Mouse (Mus musculus) intestine, embryonic 15.5 days (tissue): ENCODE results near the gene Gm9112. TPM values are rescaled to one million over a fixed set of nuclear protein-coding genes. Genes with fewer than 3 reads are reported as not detected.
"Not testable (repeated sequence)": the region's sequence is repeated elsewhere in the genome, so short reads cannot be mapped to it uniquely, and the experiment has no call there.

Experiments
- ATAC-seq: fragments of 200-750 bp; cut with Nextera tagmentation; 2 replicates; pipeline ENCODE4 v1.8.0; 2017; ENCODE audit warnings: moderate TSS enrichment, moderate library complexity
- H3K27ac ChIP-seq: fragments of 300-500 bp; sonication (generic); 2 replicates; pipeline ENCODE4 v1.5.1; 2015; ENCODE audit warnings: mild to moderate bottlenecking, inconsistent platforms
- H3K27me3 ChIP-seq: fragments of 300-500 bp; sonication (generic); replicated peaks from 2 replicates; pipeline ENCODE4 v1.6.1; 2015; ENCODE audit warnings: inconsistent platforms
- H3K36me3 ChIP-seq: fragments of 300-500 bp; sonication (generic); 2 replicates; pipeline ENCODE4 v1.6.1; 2015; ENCODE audit warnings: inconsistent platforms
- H3K4me1 ChIP-seq: fragments of 300-500 bp; sonication (generic); replicated peaks from 2 replicates; pipeline ENCODE4 v1.6.1; 2015; ENCODE audit warnings: inconsistent platforms
- H3K4me2 ChIP-seq: fragments of 300-500 bp; sonication (generic); replicated peaks from 2 replicates; pipeline ENCODE4 v1.6.1; 2015; ENCODE audit warnings: mild to moderate bottlenecking, inconsistent platforms
- H3K4me3 ChIP-seq: fragments of 300-500 bp; sonication (generic); replicated peaks from 2 replicates; pipeline ENCODE4 v1.5.1; 2015; ENCODE audit warnings: inconsistent platforms
- H3K9ac ChIP-seq: fragments of 300-500 bp; sonication (generic); 2 replicates; pipeline ENCODE4 v1.6.1; 2015; ENCODE audit warnings: inconsistent platforms
- H3K9me3 ChIP-seq: fragments of 300-500 bp; sonication (generic); 2 replicates; pipeline ENCODE4 v1.6.1; 2016; ENCODE audit warnings: inconsistent platforms
- WGBS: fragments of 180-500 bp; shearing (Covaris S2); methylation state at CpG from one replicate; pipeline ENCODE4 v1.1.7; 2015; 5-methylcytosine and 5-hydroxymethylcytosine counted together
- polyA plus RNA-seq: library from polyadenylated mRNA; unstranded; fragments of >200 nt; fragmentation: Nextera tagmentation; extraction: Ambion mirVana; gene quantifications from 2 replicates; pipeline ENCODE4 v1.2.1, GENCODE M21; 2015

Gene Gm9112
- polyA plus RNA-seq: not detected in 2 replicates

DNA sequence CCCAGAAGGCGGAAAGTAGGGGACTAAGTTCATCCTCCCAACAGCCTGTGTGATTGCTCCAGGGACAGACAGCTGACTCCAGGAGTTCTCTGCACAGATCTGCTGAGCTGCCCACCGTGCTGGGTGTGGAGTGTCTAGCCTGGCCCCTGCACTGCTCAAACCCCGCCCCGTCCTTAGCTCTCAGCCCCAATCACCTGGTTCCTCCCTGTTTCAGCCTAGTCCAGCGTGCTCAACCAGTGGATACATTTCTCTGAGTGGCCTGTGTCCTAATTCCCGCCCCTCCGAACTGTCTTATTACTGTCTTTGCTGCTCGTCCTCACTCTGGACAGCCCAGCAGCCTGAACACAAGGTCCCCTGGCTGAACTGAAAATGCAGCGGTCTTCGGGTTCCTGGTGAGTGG is at the start of gene Gm9112, which contains the start of gene Dmrtc1b:
TSS of gene Gm9112 (minus strand) at position 101 of the 400 bp plus-strand sequence.
TSS of gene Dmrtc1b (plus strand) at position 331 of the 400 bp plus-strand sequence.
- H3K9ac ChIP-seq, H3K27ac ChIP-seq, H3K4me3 ChIP-seq, H3K4me2 ChIP-seq, ATAC-seq, H3K36me3 ChIP-seq, H3K9me3 ChIP-seq, H3K4me1 ChIP-seq, H3K27me3 ChIP-seq: not testable (repeated sequence)
- 85% methylated on average over 10 of the region's 10 CpGs for WGBS

DNA sequence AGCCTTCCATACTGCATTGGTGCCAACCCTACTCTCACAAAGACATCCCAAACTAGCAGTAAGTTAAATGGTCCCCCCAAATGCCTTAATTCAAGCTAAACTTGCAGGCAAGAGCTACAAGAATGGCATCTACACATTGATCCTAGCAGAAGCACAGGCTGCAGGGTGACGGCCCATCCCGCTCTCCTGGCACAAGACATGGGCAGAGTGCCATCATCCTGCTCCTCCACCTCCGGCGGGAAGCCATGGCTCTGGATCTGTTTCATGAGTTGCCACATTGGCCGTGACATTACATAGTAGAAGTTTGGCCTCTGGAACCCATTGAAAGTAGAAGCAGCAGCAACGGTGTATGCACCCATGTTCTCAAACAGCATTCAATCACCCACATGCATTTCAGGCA is 16.8 kb upstream of the Gm9112 start:
- H3K27me3 ChIP-seq, H3K9ac ChIP-seq, H3K9me3 ChIP-seq, H3K4me2 ChIP-seq, ATAC-seq, H3K27ac ChIP-seq, H3K36me3 ChIP-seq, H3K4me1 ChIP-seq, H3K4me3 ChIP-seq: not testable (repeated sequence)
- 96% methylated on average over 6 of the region's 6 CpGs for WGBS

DNA sequence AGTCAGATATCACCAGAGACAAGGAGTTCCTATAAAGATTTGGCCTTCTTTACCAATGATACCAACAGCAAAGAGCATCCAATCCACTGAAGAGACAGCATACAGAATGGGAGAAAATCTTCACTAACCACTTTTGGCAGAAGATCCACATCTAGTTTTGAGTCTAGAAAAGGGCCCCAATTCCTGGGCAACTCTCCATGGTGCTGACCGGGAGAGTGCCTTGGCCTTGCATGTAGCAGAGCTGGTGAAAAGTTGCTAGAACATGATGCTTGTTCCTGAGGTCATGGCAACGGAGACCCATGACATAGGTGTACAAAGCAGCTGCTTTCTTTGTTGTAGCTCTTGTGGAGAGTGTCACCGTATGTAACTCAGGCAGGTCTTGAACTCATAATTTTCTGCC is 6.8 kb downstream of the Gm9112 start:
- not testable (repeated sequence) for H3K4me1 ChIP-seq, ATAC-seq, H3K27me3 ChIP-seq, H3K36me3 ChIP-seq, H3K9ac ChIP-seq, H3K9me3 ChIP-seq, H3K4me3 ChIP-seq, H3K27ac ChIP-seq, H3K4me2 ChIP-seq
- WGBS: 74% methylated on average over 3 of the region's 3 CpGs

- not testable (repeated sequence) for H3K9ac ChIP-seq
- 7% methylated on average over 4 of the region's 4 CpGs for WGBS
Observed at GRCm38 (mm10) chrX:102689252-102689651, 18.2 kb downstream of the Gm9112 start.

DNA sequence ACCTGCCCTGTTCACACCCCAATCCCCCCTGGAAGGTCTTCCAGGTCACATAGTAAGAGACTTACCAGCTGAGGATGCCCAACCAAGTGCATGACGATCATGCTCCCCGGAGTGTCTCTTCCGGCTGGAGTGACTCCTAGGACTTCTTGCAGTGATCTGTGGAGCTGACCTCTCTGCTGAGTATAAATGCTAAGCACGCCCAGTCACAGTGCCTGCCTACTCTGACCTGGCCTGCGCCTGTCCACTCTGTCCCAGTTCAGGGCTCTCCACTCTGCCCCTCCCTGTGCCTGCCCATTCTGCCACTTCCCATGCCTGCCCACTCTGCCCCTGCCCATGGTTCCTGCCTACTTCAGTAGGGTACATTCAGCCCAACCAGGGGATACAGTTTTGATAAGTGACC is 20.6 kb downstream of the Gm9112 start, which contains the start of gene Gm3880:
TSS of gene Gm3880 (minus strand) at position 101 of the 400 bp plus-strand sequence.
- not testable (repeated sequence) for H3K9me3 ChIP-seq, ATAC-seq, H3K27ac ChIP-seq, H3K4me2 ChIP-seq, H3K9ac ChIP-seq, H3K36me3 ChIP-seq, H3K4me1 ChIP-seq, H3K4me3 ChIP-seq, H3K27me3 ChIP-seq
- WGBS: 88% methylated on average over 5 of the region's 5 CpGs

More at GRCm38 (mm10) chrX:102689252-102689651, 18.2 kb downstream of the Gm9112 start:
- not testable (repeated sequence) for H3K27ac ChIP-seq, ATAC-seq, H3K9me3 ChIP-seq, H3K36me3 ChIP-seq, H3K4me2 ChIP-seq, H3K4me3 ChIP-seq, H3K4me1 ChIP-seq, H3K27me3 ChIP-seq

DNA sequence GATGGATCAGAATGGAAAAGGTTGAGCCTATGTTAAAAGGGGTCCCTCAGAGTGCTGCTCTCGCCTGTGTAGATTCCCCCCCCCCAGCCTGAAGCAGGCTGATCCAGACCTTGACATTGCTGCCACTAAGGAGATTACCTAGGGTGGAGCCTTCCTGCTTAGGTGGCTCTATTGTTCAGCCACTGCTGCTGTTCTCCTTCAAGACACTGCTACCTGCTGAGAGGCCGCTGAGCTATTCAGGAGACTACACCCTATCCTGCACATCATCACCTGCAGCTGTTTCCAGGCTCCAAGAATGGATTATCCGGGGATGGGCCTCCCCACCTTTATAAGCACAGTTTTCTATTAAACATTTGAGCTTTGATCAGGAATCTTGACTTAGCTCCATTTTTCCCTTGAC is 22.7 kb downstream of the Gm9112 start:
- not testable (repeated sequence) for H3K9ac ChIP-seq, H3K4me2 ChIP-seq, ATAC-seq, H3K4me3 ChIP-seq, H3K9me3 ChIP-seq, H3K27ac ChIP-seq, H3K4me1 ChIP-seq, H3K27me3 ChIP-seq, H3K36me3 ChIP-seq
- WGBS: 66% methylated on average over 3 of the region's 3 CpGs

- no peak overlapping the region for H3K9ac ChIP-seq
- H3K27me3 ChIP-seq: no peaks in the 10 kb centered on the region
- no peaks in the 10 kb centered on the region for H3K4me1 ChIP-seq
- no peak overlapping the region for H3K4me3 ChIP-seq
- no peak overlapping the region for H3K27ac ChIP-seq
- H3K36me3 ChIP-seq: no peaks in the 10 kb centered on the region
- no peak for ATAC-seq
- H3K4me2 ChIP-seq: no peak overlapping the region
- H3K9me3 ChIP-seq: no peaks in the 10 kb centered on the region
- 69% methylated on average over 2 of the region's 2 CpGs for WGBS
Observed at GRCm38 (mm10) chrX:102666641-102667040, 40.8 kb downstream of the Gm9112 start.

DNA sequence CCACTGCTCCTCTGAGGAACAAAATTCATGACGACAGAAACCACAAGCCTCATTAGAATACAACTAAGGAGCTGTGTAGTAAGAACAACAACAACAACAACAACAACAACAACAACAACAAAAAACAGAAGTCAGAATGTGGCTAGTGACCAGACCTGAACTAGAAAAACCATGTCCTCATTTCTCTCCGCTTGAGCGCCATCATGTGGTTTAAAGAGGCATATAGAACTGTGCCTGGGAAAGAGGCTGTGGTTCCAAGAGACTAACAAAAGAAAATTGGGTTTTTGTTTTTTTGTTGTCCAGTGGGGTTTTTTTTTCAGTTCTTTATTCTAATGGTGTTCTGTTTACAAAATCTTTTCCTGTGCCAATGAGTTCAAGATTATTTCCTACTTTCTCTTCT is 46.7 kb downstream of the Gm9112 start:
- no peak for ATAC-seq
- H3K27me3 ChIP-seq: no peaks in the 10 kb centered on the region
- 25% methylated on average over 3 of the region's 3 CpGs for WGBS
- H3K4me1 ChIP-seq: no peaks in the 10 kb centered on the region
- H3K9ac ChIP-seq: no peak overlapping the region
- H3K4me2 ChIP-seq: no peak overlapping the region
- no peaks in the 10 kb centered on the region for H3K9me3 ChIP-seq
- no peak overlapping the region for H3K27ac ChIP-seq
- no peak overlapping the region for H3K4me3 ChIP-seq
- H3K36me3 ChIP-seq: no peaks in the 10 kb centered on the region

Other genes starting within 250 kb of the Gm9112 start
- 8.3 and 8.7 TPM in 2 replicates for gene Hdac8, start 202.3 kb downstream of the Gm9112 start, polyA plus RNA-seq
- gene Phka1, start 63.4 kb downstream of the Gm9112 start, polyA plus RNA-seq: 5.1 and 5.5 TPM in 2 replicates
- gene Gm3880, start 20.7 kb downstream of the Gm9112 start, polyA plus RNA-seq: not detected in 2 replicates
- not detected in 2 replicates for gene Dmrtc1b, start 230 bp upstream of the Gm9112 start, polyA plus RNA-seq
- not detected in 2 replicates for gene Dmrtc1c1, start 95.3 kb upstream of the Gm9112 start, polyA plus RNA-seq
- not detected in 2 replicates for gene Dmrtc1c2, start 147.0 kb upstream of the Gm9112 start, polyA plus RNA-seq
- not detected in 2 replicates for gene 1700031F05Rik, start 160.3 kb upstream of the Gm9112 start, polyA plus RNA-seq
- 0.72 and 0.96 TPM in 2 replicates for gene Dmrtc1a, start 201.1 kb upstream of the Gm9112 start, polyA plus RNA-seq
- not detected in 2 replicates for gene 1700011M02Rik, start 201.3 kb upstream of the Gm9112 start, polyA plus RNA-seq
- gene 1700018G05Rik, start 220.7 kb upstream of the Gm9112 start, polyA plus RNA-seq: not detected in 2 replicates